Mouse (Mus musculus) thymus, postnatal 0 days (tissue): ENCODE data around the gene Srrm4. TPM values are rescaled to one million over a fixed set of nuclear protein-coding genes. Genes with fewer than 3 reads are reported as not detected.

Experiments
- DNase-seq: peaks from one replicate; pipeline ENCODE4 v3.0.0-alpha.2; 2015; ENCODE audit warnings: low spot score
- polyA plus RNA-seq: library from polyadenylated mRNA; unstranded; fragments of >200 nt; fragmentation: Nextera tagmentation; extraction: Ambion mirVana; gene quantifications from 2 replicates; pipeline ENCODE4 v1.2.1, GENCODE M21; 2015

Gene Srrm4
- polyA plus RNA-seq, 1 experiment from 2014 or later = not detected

GRCm38 (mm10) chr5:116553868-116554267, 37.7 kb downstream of the Srrm4 start:
- DNase-seq = no peak

- no peak for DNase-seq
These were observed 38.5 kb downstream of the Srrm4 start for GRCm38 (mm10) chr5:116553106-116553505.

GRCm38 (mm10) chr5:116552584-116552983, 39.0 kb downstream of the Srrm4 start:
- DNase-seq = no peak

GRCm38 (mm10) chr5:116545746-116546145, 45.9 kb downstream of the Srrm4 start:
- no peak for DNase-seq

GRCm38 (mm10) chr5:116542317-116542716, 49.3 kb downstream of the Srrm4 start:
- DNase-seq = no peak

GRCm38 (mm10) chr5:116541128-116541527, 50.5 kb downstream of the Srrm4 start:
- DNase-seq = no peak

GRCm38 (mm10) chr5:116539360-116539759, 52.3 kb downstream of the Srrm4 start:
- no peak for DNase-seq

- no peak for DNase-seq
These were observed 53.1 kb downstream of the Srrm4 start for GRCm38 (mm10) chr5:116538491-116538890.

- DNase-seq = no peak
These were observed 65.3 kb downstream of the Srrm4 start for GRCm38 (mm10) chr5:116526324-116526723.

GRCm38 (mm10) chr5:116525308-116525707, 66.3 kb downstream of the Srrm4 start:
- no peak for DNase-seq

GRCm38 (mm10) chr5:116523553-116523952, 68.1 kb downstream of the Srrm4 start:
- DNase-seq = no peak

- no peak for DNase-seq
These were observed 68.5 kb downstream of the Srrm4 start for GRCm38 (mm10) chr5:116523079-116523478.

GRCm38 (mm10) chr5:116522273-116522672, 69.3 kb downstream of the Srrm4 start:
- no peak for DNase-seq

- no peak for DNase-seq
These were observed 73.6 kb downstream of the Srrm4 start for GRCm38 (mm10) chr5:116518047-116518446.

- DNase-seq = no peak
These were observed 79.5 kb downstream of the Srrm4 start for GRCm38 (mm10) chr5:116512135-116512534.

GRCm38 (mm10) chr5:116510229-116510628, 81.4 kb downstream of the Srrm4 start:
- DNase-seq = no peak

- DNase-seq = no peak
These were observed 90.3 kb downstream of the Srrm4 start for GRCm38 (mm10) chr5:116501342-116501741.

- no peak for DNase-seq
These were observed 92.6 kb downstream of the Srrm4 start for GRCm38 (mm10) chr5:116498880-116499640.

- DNase-seq = no peak
These were observed 93.8 kb downstream of the Srrm4 start for GRCm38 (mm10) chr5:116497866-116498265.

- DNase-seq = no peak
These were observed 94.4 kb downstream of the Srrm4 start for GRCm38 (mm10) chr5:116497205-116497604.

GRCm38 (mm10) chr5:116496717-116497116, 94.9 kb downstream of the Srrm4 start:
- no peak for DNase-seq

GRCm38 (mm10) chr5:116495466-116495865, 96.2 kb downstream of the Srrm4 start:
- no peak for DNase-seq

- DNase-seq = no peak
These were observed 97.2 kb downstream of the Srrm4 start for GRCm38 (mm10) chr5:116494377-116494776.
